18 mouse cellular contexts compared by ENCODE assay signal in the genomic region with DNA sequence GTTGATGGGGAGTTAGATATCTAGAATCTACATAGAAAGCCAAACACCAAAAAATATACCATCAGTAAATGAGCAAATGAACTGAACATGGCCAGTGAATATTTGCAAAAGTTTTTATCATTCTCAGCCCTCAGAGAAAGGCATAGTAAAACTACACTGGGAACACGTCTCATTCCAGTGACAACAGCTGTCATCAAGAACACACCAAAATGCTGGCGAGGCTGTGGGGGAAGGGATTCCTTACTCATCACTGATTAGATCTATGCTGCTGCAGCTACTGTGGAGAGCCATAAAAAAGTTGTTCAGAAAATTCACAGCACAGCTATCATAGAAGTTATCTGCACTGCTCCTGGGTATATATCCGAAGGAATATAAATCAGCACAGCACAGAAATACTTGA. TPM values are rescaled to one million over a fixed set of nuclear protein-coding genes. Genes with fewer than 3 reads are reported as not detected.
"Had no signal": no experiment of that assay in that cellular context is flagged by ENCODE, and none has a peak within 500 bp of the region (broad histone marks: within the 10 kb centered on the region; RNA-seq: fewer than 3 reads in every experiment).

No protein-coding gene starts in this region.

- H3K27me3 ChIP-seq: liver, embryonic 13.5 days; neural tube, embryonic 12.5 days; neural tube, embryonic 15.5 days had no signal

- H3K36me3 ChIP-seq: liver, embryonic 13.5 days; neural tube, embryonic 12.5 days; neural tube, embryonic 15.5 days had no signal

- H3K4me3 ChIP-seq: layer of hippocampus, adult 2 months; liver, embryonic 13.5 days; neural tube, embryonic 12.5 days; neural tube, embryonic 15.5 days had no signal

- H3K4me2 ChIP-seq: liver, embryonic 13.5 days; midbrain, embryonic 11.5 days; neural tube, embryonic 12.5 days; neural tube, embryonic 15.5 days had no signal

- DNase-seq: kidney, postnatal 25 days; layer of hippocampus, adult 9-11 months; liver, embryonic 13.5 days; lung, adult 2 months; lung, postnatal 14 days; lung, postnatal 4 days; midbrain, embryonic 14.5 days; right cerebral cortex, adult 18-20 months; right cerebral cortex, postnatal 14 days; right cerebral cortex, postnatal 4 days; thymus, adult 2 months; thymus, postnatal 14 days; thymus, postnatal 4 days had no signal

RNA-seq across cellular contexts. Expression of a gene that starts 54.3 kb away (rescaled TPM):
- total RNA-seq: megakaryocyte-erythroid progenitor cell, adult 5-6 weeks had no signal
